Mouse (Mus musculus) ES-E14 (cell line): ENCODE results near the gene Drd1. TPM values are rescaled to one million over a fixed set of nuclear protein-coding genes. Genes with fewer than 3 reads are reported as not detected.

Experiments used
- DNase-seq: peaks from one replicate; pipeline ENCODE4 v3.0.0-alpha.2; 2013; ENCODE audit warnings: low read depth, low spot score
- H3K27ac ChIP-seq: 2 replicates; pipeline ENCODE4 v1.5.1; 2012; ENCODE audit warnings: low read depth, mild to moderate bottlenecking, low read length, moderate library complexity, mixed read lengths; ENCODE audit not compliant: poor library complexity, insufficient read depth, severe bottlenecking
- H3K36me3 ChIP-seq: 2 replicates; pipeline ENCODE4 v1.6.1; 2012; ENCODE audit warnings: mild to moderate bottlenecking, low read length, moderate library complexity, mixed read lengths; ENCODE audit not compliant: control insufficient read depth, poor library complexity, insufficient read depth, severe bottlenecking
- H3K4me1 ChIP-seq, 2 experiments: fragments of 150-350 bp in 1 of 2; sonication (generic) in 1 of 2; 2 replicates each; pipeline ENCODE4 v1.6.1; 2012; ENCODE audit warnings: low read length in 2 of 2, mild to moderate bottlenecking in 1 of 2, mixed read lengths in 1 of 2; ENCODE audit not compliant: control insufficient read depth in 2 of 2, insufficient read depth in 2 of 2, poor library complexity in 1 of 2
- H3K4me3 ChIP-seq, 2 experiments: fragments of 150-350 bp in 1 of 2; sonication (generic) in 1 of 2; 2 replicates each; pipeline ENCODE4 v1.5.1; 2012; ENCODE audit warnings: low read length in 2 of 2, low read depth in 1 of 2, mild to moderate bottlenecking in 1 of 2, mixed read lengths in 1 of 2; ENCODE audit not compliant: insufficient read depth in 1 of 2, poor library complexity in 1 of 2, severe bottlenecking in 1 of 2
- H3K9ac ChIP-seq: 2 replicates; pipeline ENCODE4 v1.6.1; 2012; ENCODE audit warnings: low read depth, mild to moderate bottlenecking, low read length, mixed read lengths; ENCODE audit not compliant: poor library complexity, insufficient read depth, severe bottlenecking
- H3K9me3 ChIP-seq: fragments of 150-350 bp; sonication (generic); 2 replicates; pipeline ENCODE4 v1.6.1; 2012; ENCODE audit warnings: low read depth, mild to moderate bottlenecking, low read length; ENCODE audit not compliant: control insufficient read depth, insufficient read depth
- CHD2 ChIP-seq: IDR thresholded peaks from 2 replicates; pipeline ENCODE4 v1.6.1; 2014; ENCODE audit warnings: mild to moderate bottlenecking, low read depth, low read length, inconsistent platforms
- HCFC1 ChIP-seq: IDR thresholded peaks from 2 replicates; pipeline ENCODE4 v1.6.1; 2012; ENCODE audit warnings: low read length, inconsistent platforms, borderline replicate concordance; ENCODE audit not compliant: insufficient read depth
- MAFK ChIP-seq: IDR thresholded peaks from 2 replicates; pipeline ENCODE4 v1.6.1; 2014; ENCODE audit warnings: mild to moderate bottlenecking, low read depth, low read length, inconsistent platforms; ENCODE audit not compliant: insufficient read depth
- ZC3H11A ChIP-seq: IDR thresholded peaks from 2 replicates; pipeline ENCODE4 v1.6.1; 2012; ENCODE audit warnings: low read depth, mild to moderate bottlenecking, inconsistent platforms, low read length, borderline replicate concordance
- ZNF384 ChIP-seq: IDR thresholded peaks from 2 replicates; pipeline ENCODE4 v1.6.1; 2012; ENCODE audit warnings: low read depth, low read length, inconsistent platforms
- in situ Hi-C, 2 experiments: fragments of 600-800 bp; cut with MboI; formaldehyde crosslinking; loops; one replicate each; pipeline ENCODE4 v1.15.1; 2025; ENCODE audit warnings: low sequenced_read_pairs in 2 of 2, inconsistent platforms in 1 of 2; ENCODE audit not compliant: unreplicated experiment in 2 of 2
- total RNA-seq: library from RNA; depleted of rRNA; stranded (reverse); fragments of 300-350 nt; gene quantifications from 2 replicates; pipeline ENCODE4 v1.2.3, GENCODE M21; 2012

Drd1 gene
- total RNA-seq, 1 experiment: not detected

GRCm38 (mm10) chr13:54040256-54040655, 15.2 kb downstream of the Drd1 start:
- Histone ChIP-seq H3K9me3 (no peaks in the 10 kb centered on the region), H3K9ac (no peak overlapping the region), H3K36me3 (no peaks in the 10 kb centered on the region), H3K4me1 (no peaks in the 10 kb centered on the region), H3K27ac (no peak overlapping the region), H3K4me3 (no peak overlapping the region)
- in situ Hi-C loops: no loop called here
- no peak for TF ChIP-seq CHD2
- TF ChIP-seq MAFK: no peak
- TF ChIP-seq ZC3H11A: no peak
- no peak for TF ChIP-seq HCFC1
- TF ChIP-seq ZNF384: no peak
- DNase-seq: no peak

- Histone ChIP-seq H3K9ac (no peak overlapping the region), H3K4me1 (no peaks in the 10 kb centered on the region), H3K27ac (no peak overlapping the region), H3K36me3 (no peaks in the 10 kb centered on the region), H3K4me3 (no peak overlapping the region), H3K9me3 (no peaks in the 10 kb centered on the region)
- no peak for DNase-seq
- in situ Hi-C loops: no loop called here
- TF ChIP-seq MAFK: no peak
- TF ChIP-seq HCFC1: no peak
- no peak for TF ChIP-seq ZC3H11A
- no peak for TF ChIP-seq ZNF384
- no peak for TF ChIP-seq CHD2
Observed at GRCm38 (mm10) chr13:54037936-54038335, 17.6 kb downstream of the Drd1 start.

- no peak overlapping the region for H3K27ac ChIP-seq
- DNase-seq: peak; percentile 35
- no peak overlapping the region for H3K4me3 ChIP-seq
- no peaks in the 10 kb centered on the region for H3K4me1 ChIP-seq
- H3K9ac ChIP-seq: no peak overlapping the region
- H3K9me3 ChIP-seq: no peaks in the 10 kb centered on the region
- in situ Hi-C loops: no loop called here
- TF ChIP-seq HCFC1 (no peak), ZC3H11A (peak; percentile 45; the same call in 1 of the 2 replicates), MAFK (no peak), ZNF384 (no peak), CHD2 (no peak)
- H3K36me3 ChIP-seq: no peaks in the 10 kb centered on the region
Observed at GRCm38 (mm10) chr13:54035541-54035940, 20.0 kb downstream of the Drd1 start.

GRCm38 (mm10) chr13:54033653-54034052, 21.9 kb downstream of the Drd1 start:
- no peaks in the 10 kb centered on the region for H3K9me3 ChIP-seq
- H3K4me3 ChIP-seq: no peak overlapping the region
- no peak for DNase-seq
- TF ChIP-seq HCFC1 (no peak), ZC3H11A (no peak), CHD2 (no peak), ZNF384 (no peak), MAFK (no peak)
- H3K9ac ChIP-seq: no peak overlapping the region
- H3K4me1 ChIP-seq: no peaks in the 10 kb centered on the region
- no peak overlapping the region for H3K27ac ChIP-seq
- no peaks in the 10 kb centered on the region for H3K36me3 ChIP-seq
- in situ Hi-C loops: no loop called here

- no peak overlapping the region for H3K9ac ChIP-seq
- H3K9me3 ChIP-seq: no peaks in the 10 kb centered on the region
- H3K4me3 ChIP-seq: no peak overlapping the region
- DNase-seq: no peak
- H3K36me3 ChIP-seq: no peaks in the 10 kb centered on the region
- no peak overlapping the region for H3K27ac ChIP-seq
- TF ChIP-seq MAFK (no peak), CHD2 (no peak), ZNF384 (no peak)
- in situ Hi-C loops: no loop called here
- H3K4me1 ChIP-seq: no peaks in the 10 kb centered on the region
Observed at GRCm38 (mm10) chr13:54027079-54027478, 28.4 kb downstream of the Drd1 start.
